Mouse (Mus musculus): ENCODE measurements at regions not wholly inside any gene's neighbourhood (a gene's known extent, or its start where the extent isn't known, plus 50 kb on each side); places are given as distances from the start of the nearest gene placed in this dataset.
A peak's percentile ranks its signal among the peaks of the same experiment; 100 is the strongest.

DNA sequence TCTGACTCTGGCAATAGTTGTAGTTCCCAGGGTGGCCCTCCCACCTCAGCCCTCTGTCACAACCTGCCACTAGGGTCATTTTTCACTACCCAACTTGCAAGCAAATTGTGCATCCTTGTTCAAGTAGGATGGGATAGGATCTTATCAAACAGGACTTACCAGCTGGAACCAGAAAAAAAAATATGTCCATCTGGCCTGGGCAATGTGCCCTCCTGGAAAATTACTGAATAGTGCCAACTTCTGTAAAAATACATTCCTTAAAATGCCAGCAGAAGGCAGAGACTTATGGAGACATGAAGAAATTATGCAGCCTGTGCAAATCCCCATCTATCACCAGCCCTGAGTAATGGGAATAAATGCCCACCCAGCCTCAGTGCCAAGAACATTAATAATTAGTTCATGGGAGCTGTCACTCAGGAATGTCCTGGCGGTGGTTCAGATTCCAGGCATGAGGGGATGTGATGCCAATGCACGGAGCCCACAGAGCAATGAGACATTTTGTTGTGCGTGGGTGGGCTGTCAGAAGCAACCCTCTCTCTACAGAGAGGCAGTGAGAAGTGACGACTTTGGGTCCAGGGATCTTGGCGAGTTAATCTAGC is 139.6 kb downstream of the Otor start:
- H3K4me2 ChIP-seq (replicated peaks): no peak overlapping the region
- no peaks in the 10 kb centered on the region for H3K36me3 ChIP-seq
- no peak overlapping the region for H3K4me3 ChIP-seq
- H3K27ac ChIP-seq: no peak overlapping the region
- no peaks in the 10 kb centered on the region for H3K9me3 ChIP-seq
- ATAC-seq (ENCODE audit: low FRiP score, low read depth): no peak
- 80% methylated on average over 5 of the region's 5 CpGs for WGBS
- no peaks in the 10 kb centered on the region for H3K27me3 ChIP-seq (replicated peaks)
- H3K9ac ChIP-seq: no peak overlapping the region
- no peaks in the 10 kb centered on the region for H3K4me1 ChIP-seq

DNA sequence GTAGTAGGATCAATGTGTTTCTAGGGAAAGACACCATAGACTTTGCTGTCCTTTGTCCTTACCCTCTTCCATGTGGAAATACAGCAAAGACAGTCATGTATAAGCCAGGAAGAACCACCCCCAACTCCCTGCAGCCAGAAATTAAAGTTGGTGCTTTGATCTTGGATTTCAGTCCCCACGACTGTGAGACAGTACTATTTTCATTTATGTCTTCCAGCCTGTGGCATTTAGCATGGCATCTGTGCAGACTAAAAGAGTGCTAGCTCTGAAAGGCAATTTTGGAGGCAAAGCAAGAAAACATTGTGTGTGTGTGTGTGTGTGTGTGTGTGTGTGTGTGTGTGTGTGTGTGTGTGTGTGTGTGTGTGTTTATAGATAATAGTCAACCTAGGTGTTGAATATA is 144.1 kb downstream of the Otor start:
- Histone ChIP-seq H3K9me3 (no peaks in the 10 kb centered on the region), H3K4me2 (replicated peaks) (no peak overlapping the region), H3K27me3 (replicated peaks) (no peaks in the 10 kb centered on the region), H3K4me3 (no peak overlapping the region), H3K9ac (no peak overlapping the region), H3K36me3 (no peaks in the 10 kb centered on the region), H3K4me1 (no peaks in the 10 kb centered on the region), H3K27ac (no peak overlapping the region)
- ATAC-seq (ENCODE audit: low FRiP score, low read depth): no peak
- 73% methylated on average over 1 of the region's 1 CpGs for WGBS

- Histone ChIP-seq H3K4me1 (no peaks in the 10 kb centered on the region), H3K4me3 (no peak overlapping the region), H3K4me2 (replicated peaks) (no peak overlapping the region), H3K27ac (no peak overlapping the region), H3K27me3 (replicated peaks) (no peaks in the 10 kb centered on the region), H3K9ac (no peak overlapping the region), H3K36me3 (no peaks in the 10 kb centered on the region), H3K9me3 (no peaks in the 10 kb centered on the region)
- ATAC-seq (ENCODE audit: low FRiP score, low read depth): no peak
- 69% methylated on average over 4 of the region's 4 CpGs for WGBS
Measured at GRCm38 (mm10) chr2:143224410-143225130, 146.3 kb downstream of the Otor start.

GRCm38 (mm10) chr2:143233795-143234194 is 155.5 kb downstream of the Otor start:
- 86% methylated on average over 7 of the region's 7 CpGs for WGBS
- Histone ChIP-seq H3K9ac (no peak overlapping the region), H3K4me1 (no peaks in the 10 kb centered on the region), H3K4me2 (replicated peaks) (no peak overlapping the region), H3K36me3 (no peaks in the 10 kb centered on the region), H3K9me3 (no peaks in the 10 kb centered on the region), H3K4me3 (no peak overlapping the region), H3K27ac (no peak overlapping the region), H3K27me3 (replicated peaks) (no peaks in the 10 kb centered on the region)
- ATAC-seq (ENCODE audit: low FRiP score, low read depth): no peak

GRCm38 (mm10) chr2:143240274-143240673 is 162.0 kb downstream of the Otor start:
- H3K4me1 ChIP-seq: no peaks in the 10 kb centered on the region
- H3K27me3 ChIP-seq (replicated peaks): no peaks in the 10 kb centered on the region
- no peak overlapping the region for H3K4me2 ChIP-seq (replicated peaks)
- H3K9ac ChIP-seq: no peak overlapping the region
- H3K36me3 ChIP-seq: no peaks in the 10 kb centered on the region
- ATAC-seq (ENCODE audit: low FRiP score, low read depth): no peak
- H3K4me3 ChIP-seq: no peak overlapping the region
- no peak overlapping the region for H3K27ac ChIP-seq
- no peaks in the 10 kb centered on the region for H3K9me3 ChIP-seq
- WGBS: 86% methylated on average over 4 of the region's 4 CpGs

DNA sequence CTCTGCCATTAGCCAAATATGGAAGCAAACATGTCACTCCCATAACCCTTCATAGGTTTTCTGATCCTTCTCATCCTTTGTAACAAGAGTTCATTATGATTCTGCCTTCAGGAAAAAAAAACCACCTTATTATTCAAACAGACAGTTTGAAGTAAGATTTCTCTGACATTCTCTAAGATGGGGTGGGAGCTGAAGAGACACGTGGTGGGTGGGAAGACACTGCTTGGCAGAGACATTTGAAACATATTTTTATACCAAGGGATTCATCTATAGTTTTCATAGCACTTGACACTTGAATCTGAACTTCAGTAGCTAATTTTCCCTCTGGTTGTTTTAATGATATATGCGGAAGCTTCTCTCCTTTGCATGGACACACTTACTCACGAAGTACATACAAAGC is 165.5 kb downstream of the Otor start:
- Histone ChIP-seq H3K4me3 (no peak overlapping the region), H3K27ac (no peak overlapping the region), H3K36me3 (no peaks in the 10 kb centered on the region), H3K9me3 (no peaks in the 10 kb centered on the region), H3K4me2 (replicated peaks) (no peak overlapping the region), H3K9ac (no peak overlapping the region), H3K27me3 (replicated peaks) (no peaks in the 10 kb centered on the region), H3K4me1 (no peaks in the 10 kb centered on the region)
- no peak for ATAC-seq (ENCODE audit: low FRiP score, low read depth)
- 89% methylated on average over 3 of the region's 3 CpGs for WGBS

DNA sequence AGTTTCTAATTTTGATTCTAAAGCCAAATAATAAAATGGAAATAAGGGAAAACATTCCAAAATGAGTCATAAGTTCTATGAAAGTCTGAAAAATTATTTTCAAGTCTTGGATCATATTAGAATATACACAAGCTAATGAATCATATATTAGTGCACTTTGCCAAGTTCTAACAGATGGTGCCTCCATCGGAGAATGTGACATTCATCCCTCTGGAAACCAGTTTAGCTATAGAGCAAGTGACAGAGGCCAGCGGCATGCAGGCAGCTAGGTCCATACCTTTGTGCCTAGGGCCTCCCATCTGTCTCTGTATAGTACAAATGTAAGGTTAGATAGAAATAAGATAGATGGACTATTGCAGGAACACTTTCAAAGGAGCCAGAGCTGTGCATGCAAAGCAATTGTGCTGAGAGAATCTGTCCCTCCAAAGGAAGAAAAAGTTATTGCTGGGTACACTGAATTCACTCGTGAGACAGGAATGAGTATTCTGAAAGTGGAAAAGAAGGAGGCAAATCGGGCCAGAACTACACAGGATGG is 167.9 kb downstream of the Otor start:
- Histone ChIP-seq H3K27me3 (replicated peaks) (no peaks in the 10 kb centered on the region), H3K4me3 (no peak overlapping the region), H3K4me2 (replicated peaks) (no peak overlapping the region), H3K9me3 (no peaks in the 10 kb centered on the region), H3K27ac (no peak overlapping the region), H3K9ac (no peak overlapping the region), H3K36me3 (no peaks in the 10 kb centered on the region), H3K4me1 (no peaks in the 10 kb centered on the region)
- no peak for ATAC-seq (ENCODE audit: low FRiP score, low read depth)
- WGBS: 78% methylated on average over 4 of the region's 4 CpGs

DNA sequence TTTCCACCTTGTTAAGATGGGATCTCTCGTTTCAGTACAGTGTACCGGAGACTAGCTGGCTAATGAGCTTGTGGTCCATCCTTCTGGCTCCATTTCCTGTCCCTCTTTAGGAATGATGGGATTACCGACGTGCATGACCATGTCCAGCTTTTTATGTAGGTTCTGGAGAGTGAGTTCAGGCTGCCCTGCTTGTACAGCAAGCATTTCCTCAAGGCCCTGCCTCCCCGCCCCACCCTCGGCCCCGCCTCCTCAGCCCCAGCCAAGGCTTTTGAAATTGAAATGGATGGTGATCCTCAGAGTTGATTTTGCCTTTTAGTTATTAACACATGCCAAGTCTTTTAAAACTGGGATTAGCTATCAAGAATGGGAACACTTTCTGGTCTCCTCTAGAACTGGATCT is 190.8 kb downstream of the Otor start:
- Histone ChIP-seq H3K9me3 (no peaks in the 10 kb centered on the region), H3K9ac (no peak overlapping the region), H3K36me3 (no peaks in the 10 kb centered on the region), H3K27me3 (replicated peaks) (no peaks in the 10 kb centered on the region), H3K4me3 (no peak overlapping the region), H3K27ac (no peak overlapping the region), H3K4me1 (no peaks in the 10 kb centered on the region), H3K4me2 (replicated peaks) (no peak overlapping the region)
- no peak for ATAC-seq (ENCODE audit: low FRiP score, low read depth)
- WGBS: 49% methylated on average over 7 of the region's 7 CpGs

DNA sequence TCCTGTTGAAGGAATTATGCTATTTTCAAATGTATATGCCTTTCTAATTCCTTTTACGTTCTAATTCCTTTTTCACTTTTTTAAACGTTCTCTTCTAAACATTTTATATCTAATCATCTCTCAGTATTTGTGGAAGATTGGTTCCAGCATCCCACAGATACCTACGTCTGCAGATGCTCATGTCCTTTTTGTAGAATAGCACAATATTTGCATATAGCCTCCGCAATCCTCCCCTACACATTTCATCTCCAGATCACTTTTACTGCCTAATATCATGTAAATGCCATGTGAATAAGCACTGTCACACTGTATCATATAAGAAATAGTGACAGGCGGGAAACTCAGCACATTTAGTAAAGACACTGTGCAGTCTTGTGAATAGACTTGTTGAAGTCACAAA is 192.6 kb downstream of the Otor start:
- 83% methylated on average over 5 of the region's 5 CpGs for WGBS

GRCm38 (mm10) chr2:143305747-143306570 is 227.7 kb downstream of the Otor start:
- no peak overlapping the region for H3K4me2 ChIP-seq (replicated peaks)
- H3K27me3 ChIP-seq (replicated peaks): no peaks in the 10 kb centered on the region
- no peak overlapping the region for H3K4me3 ChIP-seq
- H3K36me3 ChIP-seq: no peaks in the 10 kb centered on the region
- H3K27ac ChIP-seq: no peak overlapping the region
- no peak overlapping the region for H3K9ac ChIP-seq
- no peaks in the 10 kb centered on the region for H3K9me3 ChIP-seq
- peak; percentile 93 for ATAC-seq (ENCODE audit: low FRiP score, low read depth)
- H3K4me1 ChIP-seq: no peaks in the 10 kb centered on the region
- WGBS: 79% methylated on average over 4 of the region's 4 CpGs

More for the DNA sequence above, 192.6 kb downstream of the Otor start:
- H3K4me1 ChIP-seq: no peaks in the 10 kb centered on the region
- no peaks in the 10 kb centered on the region for H3K36me3 ChIP-seq
- no peak overlapping the region for H3K9ac ChIP-seq
- no peak overlapping the region for H3K27ac ChIP-seq
- no peaks in the 10 kb centered on the region for H3K27me3 ChIP-seq (replicated peaks)
- no peak overlapping the region for H3K4me3 ChIP-seq
- no peak overlapping the region for H3K4me2 ChIP-seq (replicated peaks)
- no peaks in the 10 kb centered on the region for H3K9me3 ChIP-seq
- ATAC-seq (ENCODE audit: low FRiP score, low read depth): no peak

DNA sequence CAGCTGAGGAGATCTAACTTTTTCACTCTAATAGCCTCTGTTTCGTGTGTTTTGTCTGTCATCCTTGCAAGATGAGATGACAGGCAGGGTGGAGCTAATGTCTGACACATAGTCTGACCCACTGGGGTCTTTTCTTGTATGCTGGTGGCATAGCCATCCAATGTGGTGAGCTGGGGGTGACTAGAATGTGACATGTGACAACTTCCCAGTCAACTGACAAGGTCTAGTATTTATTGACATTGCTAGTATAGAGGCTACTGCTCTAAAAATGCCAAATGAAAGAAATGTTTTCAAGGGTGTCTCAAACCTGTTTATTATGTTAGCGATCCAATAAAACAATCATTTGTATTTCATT is 228.3 kb downstream of the Otor start:
- WGBS: 72% methylated on average over 2 of the region's 2 CpGs
- no peak for ATAC-seq (ENCODE audit: low FRiP score, low read depth)

DNA sequence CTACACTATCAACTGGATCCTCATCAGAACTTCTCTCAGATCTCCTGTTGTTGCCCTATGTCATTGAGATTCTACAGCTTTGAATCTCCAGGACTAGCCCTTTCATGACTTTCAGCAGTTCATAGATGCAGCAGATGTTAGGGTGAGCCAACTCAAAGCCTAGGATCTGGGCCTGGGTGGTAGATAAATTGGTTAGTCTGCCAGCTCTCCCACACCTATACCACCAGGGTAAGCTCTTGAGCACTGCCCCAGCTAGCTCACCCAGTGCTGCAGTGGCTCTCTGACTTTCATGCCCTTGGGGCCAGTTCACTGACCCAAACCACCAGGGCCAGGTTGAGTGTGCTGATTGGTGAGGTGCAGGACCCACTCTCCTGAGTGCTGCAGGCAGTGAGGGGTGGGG is 220.5 kb upstream of the Pcsk2 start:
- Histone ChIP-seq H3K4me2 (replicated peaks) (no peak overlapping the region), H3K9ac (no peak overlapping the region)

More for the DNA sequence above, 228.3 kb downstream of the Otor start:
- Histone ChIP-seq H3K9ac (no peak overlapping the region), H3K9me3 (no peaks in the 10 kb centered on the region), H3K27ac (no peak overlapping the region), H3K27me3 (replicated peaks) (no peaks in the 10 kb centered on the region), H3K4me2 (replicated peaks) (no peak overlapping the region), H3K4me3 (no peak overlapping the region), H3K36me3 (no peaks in the 10 kb centered on the region), H3K4me1 (no peaks in the 10 kb centered on the region)

More for the DNA sequence above, 220.5 kb upstream of the Pcsk2 start:
- H3K27ac ChIP-seq: no peak overlapping the region
- no peak overlapping the region for H3K4me3 ChIP-seq
- no peaks in the 10 kb centered on the region for H3K4me1 ChIP-seq
- no peaks in the 10 kb centered on the region for H3K36me3 ChIP-seq
- H3K27me3 ChIP-seq (replicated peaks): no peaks in the 10 kb centered on the region
- ATAC-seq (ENCODE audit: low FRiP score, low read depth): no peak
- H3K9me3 ChIP-seq: no peaks in the 10 kb centered on the region
